Mouse (Mus musculus) lung, postnatal 25 days (tissue): ENCODE data around the gene Tatdn3.

Experiments
- DNase-seq: peaks from one replicate; pipeline ENCODE4 v3.0.0; 2022; ENCODE audit warnings: low spot score

Gene Tatdn3

DNA sequence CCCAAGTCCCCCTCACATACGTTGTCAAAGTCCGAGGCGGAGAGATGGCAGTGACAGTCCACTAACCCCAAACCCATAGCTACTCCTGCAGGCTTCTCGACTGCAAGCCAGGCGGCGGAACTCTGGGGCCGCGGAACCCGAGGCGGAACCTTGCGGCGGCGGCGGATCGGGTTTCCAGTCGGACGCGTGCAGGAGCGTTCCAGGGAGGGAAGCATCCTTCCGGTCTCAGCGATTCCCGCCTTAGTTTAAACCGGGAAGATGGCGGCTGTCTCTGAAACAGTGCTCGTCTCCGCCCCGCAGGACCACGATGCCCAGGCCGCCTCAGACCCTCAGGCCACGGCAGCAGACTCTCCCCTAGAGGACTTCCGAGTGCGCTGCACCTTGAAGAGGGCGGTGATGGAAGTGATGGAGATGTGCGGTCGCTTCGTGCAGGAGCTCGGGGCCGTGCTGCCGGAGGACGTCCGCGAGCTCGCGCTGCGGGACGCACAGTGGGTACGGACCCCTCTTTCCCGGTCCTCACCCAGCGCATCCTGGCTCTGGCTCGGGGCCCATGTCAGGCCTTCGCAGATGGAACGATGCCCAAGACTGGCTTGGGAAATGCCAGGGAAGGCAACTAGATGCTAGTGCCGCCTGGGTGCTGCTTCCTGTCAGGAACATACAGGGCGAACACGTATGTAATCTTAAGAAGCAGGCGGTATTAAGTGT is at the start of gene Tatdn3, which contains the start of gene Nsl1:
Tatdn3 (minus strand) TSS at position 152 of the 705 bp plus-strand sequence.
Nsl1 (plus strand) TSS at position 232 of the 705 bp plus-strand sequence.
- peak; percentile 88 for DNase-seq

DNA sequence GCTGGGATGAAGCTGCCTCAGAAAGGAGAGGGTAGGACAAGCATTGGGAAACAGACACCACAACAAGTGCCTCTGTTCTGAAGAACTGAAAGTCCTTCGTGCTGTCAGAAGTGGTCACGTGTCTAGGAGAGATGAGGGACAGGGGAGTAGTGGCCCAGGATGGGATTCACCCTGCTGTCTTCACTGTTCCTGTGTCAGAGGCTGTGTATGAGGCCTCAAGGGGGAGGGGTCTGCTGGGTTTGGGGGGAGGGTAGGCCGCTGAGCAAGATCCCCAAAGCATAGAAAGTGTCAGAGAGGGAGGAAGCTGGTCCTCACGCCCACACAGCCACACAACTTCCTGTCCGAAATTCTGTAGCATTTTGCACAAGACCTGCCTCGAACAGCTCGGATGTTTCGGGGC is 48.4 kb upstream of the Tatdn3 start:
- DNase-seq, result peak; percentile 28

DNA sequence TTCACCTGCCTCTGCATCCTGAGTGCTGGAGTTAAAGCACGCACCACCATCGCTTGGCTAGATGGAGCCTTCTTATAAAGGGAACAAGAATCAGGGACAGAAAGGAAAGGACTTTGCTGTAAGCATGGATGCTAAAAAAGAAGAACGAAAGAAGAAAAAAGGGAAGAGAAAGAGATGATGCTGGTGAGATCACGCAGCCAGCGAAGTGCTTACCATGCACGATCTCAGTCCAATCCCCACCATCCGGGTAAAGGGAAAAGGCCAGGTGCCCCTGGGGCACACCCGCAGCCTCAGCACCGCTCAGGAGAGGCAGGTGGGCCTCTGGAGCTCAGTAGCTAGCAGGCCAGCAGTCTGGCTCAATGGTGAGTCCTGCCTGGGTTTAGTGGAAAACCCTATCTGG is 47.2 kb upstream of the Tatdn3 start:
- DNase-seq, result no peak

DNA sequence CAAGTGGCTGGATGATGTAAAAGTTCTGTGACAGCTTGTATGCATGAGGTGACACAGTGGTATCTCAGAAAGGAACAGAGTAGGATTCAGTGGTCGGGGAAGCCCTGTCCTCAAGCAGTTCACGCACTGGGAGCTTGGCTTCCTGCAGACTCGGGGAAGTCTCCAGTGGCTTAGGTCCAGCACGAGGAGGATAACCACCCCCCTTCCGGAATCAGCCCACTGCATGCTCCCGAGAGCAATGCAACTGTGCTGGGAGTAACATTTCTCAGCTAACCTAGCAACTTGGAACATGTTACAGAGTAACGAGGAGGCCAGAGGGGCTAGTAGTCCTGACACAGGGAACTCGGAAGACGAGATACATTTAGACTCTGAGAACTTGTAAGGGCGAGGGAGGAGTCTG is 44.6 kb upstream of the Tatdn3 start:
- DNase-seq, result no peak

DNA sequence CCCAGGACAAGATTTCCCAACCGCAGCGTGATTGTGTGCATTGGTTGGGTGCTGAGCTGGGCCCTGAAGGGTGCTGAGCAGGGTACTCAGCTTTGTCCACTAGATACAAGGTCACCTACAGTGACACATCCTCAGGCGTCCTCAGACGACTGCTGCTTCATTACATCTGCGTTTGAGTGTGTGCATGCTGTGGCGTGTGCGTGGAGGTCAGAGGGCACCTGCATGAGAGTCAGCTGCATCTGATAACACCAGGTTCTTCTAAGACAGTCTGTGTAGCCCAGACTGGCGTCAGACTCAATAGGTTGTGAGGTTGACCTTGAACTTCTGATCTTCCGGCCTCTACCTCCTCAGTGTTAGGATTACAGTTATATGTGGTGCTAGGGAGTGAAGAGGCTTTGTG is 42.5 kb upstream of the Tatdn3 start:
- no peak for DNase-seq

DNA sequence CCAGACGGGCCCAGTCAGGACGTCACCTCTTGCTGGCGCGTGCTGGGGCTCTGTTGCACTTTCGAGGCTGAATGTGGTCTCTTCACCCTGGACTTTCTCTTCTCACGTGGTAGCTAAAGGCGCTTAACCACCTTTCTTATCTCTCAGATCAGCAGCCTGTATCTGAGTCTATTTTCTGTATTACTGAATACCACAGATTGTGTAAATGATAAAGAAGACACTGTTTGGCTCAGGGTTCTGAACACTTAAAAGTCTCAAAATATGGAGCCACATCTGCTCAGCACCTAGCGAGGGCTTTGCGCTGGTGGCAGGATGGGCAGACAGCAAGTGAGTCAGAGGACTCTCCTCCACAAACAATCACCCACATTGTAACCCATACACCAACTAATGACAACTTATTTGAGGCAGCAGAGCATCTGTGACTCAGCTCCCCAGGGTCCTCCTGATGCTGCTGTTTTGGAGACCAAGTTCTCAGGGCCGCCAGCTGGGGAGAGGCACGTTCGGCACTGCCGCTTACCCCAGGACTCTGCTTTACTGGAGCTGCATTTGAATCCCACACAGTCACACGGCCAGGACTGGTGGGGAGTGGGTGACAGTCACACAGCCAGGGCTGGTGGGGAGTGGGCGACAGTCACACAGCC is 40.1 kb upstream of the Tatdn3 start:
- DNase-seq, result no peak

DNA sequence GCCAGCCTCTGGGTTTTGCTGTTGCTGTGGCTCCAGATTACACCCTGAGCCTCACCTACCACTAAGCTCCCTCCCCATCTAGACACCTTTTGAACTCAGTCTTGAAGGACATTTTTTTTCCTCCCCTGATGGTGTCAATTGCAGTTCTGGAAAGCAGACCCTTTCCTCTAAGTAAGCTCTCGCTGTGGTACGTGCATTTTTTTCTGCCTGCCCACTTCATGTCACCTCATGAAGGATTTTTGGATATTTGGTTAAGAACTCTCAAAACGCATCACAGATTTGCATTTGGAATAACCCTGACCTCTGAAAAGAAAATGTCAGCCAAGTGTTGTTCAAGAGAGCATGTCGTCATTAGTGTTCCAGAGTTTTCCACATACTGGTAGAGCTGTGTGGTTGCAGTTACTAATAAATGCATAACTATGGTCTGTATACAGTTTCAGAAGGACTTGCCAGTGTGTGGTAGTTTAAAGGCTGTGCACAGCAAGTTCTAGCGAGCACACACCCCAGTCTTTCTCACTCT is 37.1 kb upstream of the Tatdn3 start:
- no peak for DNase-seq

DNA sequence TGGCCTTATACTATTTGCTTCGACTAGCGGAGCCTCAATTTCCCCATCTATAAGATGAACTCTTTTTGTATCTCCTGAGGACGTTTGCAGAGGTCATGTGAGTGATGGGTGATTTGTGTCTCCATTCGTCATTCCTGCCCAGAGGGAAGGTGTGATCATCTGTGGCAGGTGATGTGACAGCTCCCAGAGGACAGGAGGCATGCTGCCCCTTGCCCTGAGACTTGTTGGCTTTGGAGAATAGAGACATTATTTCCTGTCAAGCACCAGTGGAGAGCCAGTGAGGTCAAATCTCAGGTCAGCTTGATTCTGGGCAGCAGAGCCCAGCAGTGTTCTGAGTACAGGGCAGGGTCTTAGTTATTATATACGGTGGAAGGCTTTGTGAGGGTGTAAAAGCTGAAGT is 36.4 kb upstream of the Tatdn3 start:
- DNase-seq, result no peak

DNA sequence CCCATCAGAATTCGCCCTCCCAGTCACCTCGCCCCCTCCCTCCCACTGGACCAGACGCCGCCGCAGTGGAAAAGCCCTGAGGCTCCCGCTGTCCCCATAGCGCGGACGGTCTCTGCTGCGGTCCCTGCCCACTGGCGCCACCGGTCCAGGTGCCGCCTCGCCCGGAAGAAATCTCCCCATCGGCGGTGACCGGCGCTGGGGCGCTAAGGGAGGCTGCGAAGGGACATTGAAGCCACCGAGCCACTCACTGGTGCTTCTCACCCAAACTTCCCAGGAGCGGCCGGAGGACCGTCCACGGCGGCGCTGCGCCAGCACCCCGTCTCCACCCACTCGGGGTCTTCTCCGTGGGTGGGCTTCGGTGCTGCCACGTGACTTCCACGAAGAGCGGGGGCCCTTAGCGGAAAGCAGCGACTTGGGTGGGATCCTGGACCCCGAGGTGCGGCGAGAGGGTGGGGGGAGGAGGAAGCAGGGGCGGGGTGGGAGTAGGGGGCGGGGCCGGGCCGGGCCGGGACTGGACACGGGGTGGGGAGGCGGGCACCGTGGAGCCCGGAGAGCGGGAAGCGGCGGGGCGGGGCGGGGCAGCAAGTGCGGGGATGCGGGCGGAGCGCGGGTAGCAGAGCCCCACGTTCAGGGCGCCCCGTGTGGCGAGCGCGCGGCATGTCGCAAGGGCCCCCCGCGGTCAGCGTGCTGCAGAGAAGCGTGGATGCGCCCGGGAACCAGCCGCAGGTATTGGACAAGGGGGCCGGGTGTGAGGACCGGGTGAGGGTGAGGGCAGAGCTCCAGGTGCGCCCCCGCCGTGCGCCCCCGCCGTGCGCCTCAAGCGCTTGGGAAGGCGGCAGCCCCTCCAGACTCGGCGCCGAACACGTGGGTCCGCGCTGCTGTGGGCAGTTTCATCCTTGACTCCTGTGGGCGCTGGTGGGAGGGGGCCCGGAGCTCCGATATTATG is 35.3 kb upstream of the Tatdn3 start, which contains the start of gene Batf3:
Batf3 (plus strand) TSS at position 46 of the 946 bp plus-strand sequence.
- DNase-seq, result peak; percentile 21

DNA sequence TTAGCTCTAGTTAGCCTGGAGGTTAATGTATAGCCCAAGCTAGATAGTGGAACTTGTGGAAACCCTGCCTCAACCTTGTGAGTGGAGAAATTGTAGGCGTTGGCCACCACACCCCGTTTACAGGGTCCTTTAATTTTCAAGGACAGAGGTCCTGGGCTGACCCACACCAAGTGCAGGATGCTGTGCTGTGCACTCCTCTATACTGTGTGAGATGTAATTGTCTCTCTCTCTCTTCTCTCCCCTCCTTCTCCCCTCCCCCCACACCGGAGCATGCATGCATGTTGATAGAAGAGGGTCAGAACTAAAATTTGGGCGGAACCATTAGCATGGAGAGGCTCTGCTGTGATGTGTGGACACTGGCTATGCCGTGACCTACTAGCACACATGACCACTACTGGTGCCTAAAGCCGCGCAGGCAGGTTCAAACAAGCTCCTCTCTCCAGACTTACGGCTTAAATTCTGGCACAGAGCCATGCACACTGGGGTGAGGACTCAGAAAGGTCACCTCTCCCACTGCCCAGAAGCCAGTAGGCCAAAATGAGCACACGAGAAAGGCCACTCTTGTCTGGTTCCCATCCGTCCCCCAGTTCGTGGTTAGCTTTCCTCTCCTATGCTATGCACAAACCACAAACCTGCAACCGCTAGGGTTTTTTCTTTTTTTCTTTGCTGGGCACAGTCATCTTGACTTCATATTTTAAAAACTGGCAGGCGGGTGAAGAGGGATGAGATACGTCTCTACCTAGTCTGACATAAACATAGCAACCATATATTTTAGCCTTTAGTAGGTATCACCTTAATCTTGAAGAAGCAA is 34.3 kb upstream of the Tatdn3 start:
- no peak for DNase-seq

DNA sequence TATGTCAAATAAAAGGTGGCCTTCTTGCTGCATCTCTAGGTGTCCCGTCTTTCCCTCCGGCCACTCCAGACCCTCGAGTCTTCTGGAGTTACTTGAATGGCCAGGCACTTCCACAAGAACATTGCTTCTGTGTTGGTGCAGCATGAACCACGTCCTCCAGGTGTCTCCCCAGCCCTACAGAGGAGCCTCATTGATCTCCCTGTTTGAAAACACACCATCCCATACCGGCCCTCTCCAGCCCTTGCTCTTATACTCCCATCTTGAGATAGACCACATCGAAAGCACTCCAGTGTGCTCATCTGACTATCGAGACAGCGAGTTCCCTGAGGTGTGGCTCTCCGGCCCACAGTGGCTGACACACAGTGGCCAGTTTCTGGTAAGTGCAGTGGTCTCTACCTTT is 32.3 kb upstream of the Tatdn3 start:
- no peak for DNase-seq

DNA sequence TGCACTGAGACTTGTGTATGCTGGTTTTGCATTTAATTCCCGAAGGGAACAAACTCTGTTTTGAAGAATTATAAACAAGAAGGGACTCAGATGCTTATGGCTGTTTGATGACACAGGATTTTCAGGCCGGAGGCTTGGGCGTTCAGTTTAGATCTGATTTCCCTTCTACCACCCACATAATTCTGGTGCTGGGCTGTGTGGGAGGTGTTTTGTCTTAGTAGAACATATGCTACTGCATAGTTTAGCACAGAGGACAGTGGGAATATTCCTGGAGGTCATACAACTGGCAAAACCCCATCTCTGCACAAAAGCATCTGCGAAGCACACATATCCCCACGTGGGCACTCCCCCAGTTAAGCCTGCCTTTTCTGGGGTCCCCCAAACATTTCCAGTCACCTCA is 30.8 kb upstream of the Tatdn3 start:
- DNase-seq, result no peak

DNA sequence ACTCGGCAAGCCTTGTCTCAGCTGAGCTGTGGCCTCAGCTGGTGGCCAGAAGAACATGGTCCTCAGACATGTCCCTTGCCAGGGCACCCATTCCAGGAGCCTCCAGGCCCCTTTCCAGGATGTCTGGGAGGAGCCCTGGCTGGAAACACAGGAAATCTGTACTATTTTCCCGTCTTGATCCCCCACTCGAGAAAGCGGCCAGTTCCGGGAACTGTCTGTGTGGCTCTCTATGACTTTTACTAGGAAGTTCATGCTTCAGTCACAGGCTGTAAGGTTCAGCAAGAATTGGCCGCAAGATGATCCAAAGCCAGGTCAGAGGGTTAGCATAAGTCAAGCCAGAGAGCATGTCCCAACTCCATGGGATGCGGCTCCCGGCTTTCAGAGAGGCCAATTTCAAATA is 29.3 kb upstream of the Tatdn3 start:
- no peak for DNase-seq

DNA sequence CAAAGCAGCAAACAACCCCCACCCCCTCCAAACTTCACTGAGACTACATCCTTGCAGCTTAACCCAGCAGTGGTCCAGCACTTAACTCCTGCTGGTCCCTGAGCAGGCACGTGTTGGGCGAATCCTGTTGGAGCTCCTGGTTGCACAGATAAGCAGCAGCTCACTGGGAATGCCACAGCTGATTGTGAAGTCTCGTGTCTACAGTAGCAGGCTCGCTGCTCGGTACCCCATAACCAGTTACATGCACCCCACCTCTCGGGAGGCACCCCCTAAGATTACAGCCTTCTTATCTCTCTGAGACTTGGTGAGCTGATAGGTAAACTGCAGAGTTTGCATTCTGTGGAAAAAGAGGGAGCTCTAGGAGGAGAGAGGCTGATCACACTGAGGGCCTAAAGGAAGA is 26.6 kb upstream of the Tatdn3 start:
- no peak for DNase-seq

DNA sequence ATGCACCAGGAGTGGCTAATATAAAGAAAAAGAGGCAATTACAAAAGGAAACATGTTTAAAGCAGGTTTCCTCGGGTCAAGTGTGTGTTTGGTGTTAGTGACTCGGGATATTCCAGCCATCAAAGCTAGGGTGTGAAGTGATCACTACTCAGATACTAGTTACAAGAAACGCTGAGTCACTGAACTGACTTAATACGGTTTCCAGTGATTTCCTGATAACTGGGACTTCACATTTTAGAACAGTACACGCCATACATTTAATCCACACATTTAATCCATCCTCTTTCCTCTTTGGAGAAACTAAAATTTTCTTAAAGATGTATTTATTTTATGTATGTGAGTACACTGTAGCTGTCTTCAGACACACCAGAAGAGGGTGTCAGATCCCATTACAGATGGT is 25.2 kb upstream of the Tatdn3 start:
- DNase-seq, result no peak

DNA sequence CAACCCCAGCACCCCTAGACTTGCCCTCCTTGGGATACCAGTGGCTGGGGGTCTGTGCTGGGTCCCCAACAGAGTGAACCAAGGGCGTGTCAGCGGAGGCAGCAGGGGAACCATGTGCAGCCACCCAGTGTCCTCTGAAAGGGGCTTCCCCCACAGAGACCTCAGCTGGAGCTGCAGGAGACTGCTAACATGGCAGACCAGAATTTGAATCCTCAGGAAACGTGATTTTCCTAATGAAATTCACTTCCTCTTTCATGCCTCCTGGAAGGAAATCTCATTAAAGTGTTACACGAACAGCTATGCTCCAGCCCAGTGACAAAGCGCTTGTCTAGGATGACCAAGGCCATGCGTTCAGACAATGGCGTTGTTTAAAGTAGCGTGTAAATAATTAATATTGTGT is 24.2 kb upstream of the Tatdn3 start:
- DNase-seq, result no peak

DNA sequence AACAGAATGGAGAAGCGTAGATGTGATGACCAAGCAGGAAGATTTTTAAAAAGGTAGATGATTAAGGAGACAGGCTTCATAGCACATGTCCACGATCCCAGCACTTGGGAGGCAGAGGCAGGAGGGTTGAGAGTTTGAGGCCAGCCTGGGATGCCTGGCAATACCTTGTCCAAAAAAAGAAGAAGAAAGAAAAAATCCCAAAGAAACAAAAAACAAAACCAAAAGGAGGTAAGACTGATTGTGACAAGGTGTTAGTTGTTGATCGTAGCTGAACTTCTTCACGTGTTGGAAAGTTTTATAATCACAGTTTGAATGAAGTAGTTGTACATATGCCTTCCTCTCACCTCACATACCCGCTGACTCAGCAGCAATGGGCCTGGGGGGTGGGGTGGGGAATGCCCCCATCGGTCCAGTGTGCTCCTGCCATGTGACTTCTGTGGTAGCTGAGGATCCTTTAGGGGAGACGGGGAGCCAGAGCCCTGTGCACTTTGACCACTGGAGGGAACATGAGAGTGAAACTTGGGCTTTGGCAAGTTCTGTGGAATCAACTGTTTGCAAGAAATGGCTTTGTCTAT is 23.7 kb upstream of the Tatdn3 start:
- DNase-seq, result no peak

DNA sequence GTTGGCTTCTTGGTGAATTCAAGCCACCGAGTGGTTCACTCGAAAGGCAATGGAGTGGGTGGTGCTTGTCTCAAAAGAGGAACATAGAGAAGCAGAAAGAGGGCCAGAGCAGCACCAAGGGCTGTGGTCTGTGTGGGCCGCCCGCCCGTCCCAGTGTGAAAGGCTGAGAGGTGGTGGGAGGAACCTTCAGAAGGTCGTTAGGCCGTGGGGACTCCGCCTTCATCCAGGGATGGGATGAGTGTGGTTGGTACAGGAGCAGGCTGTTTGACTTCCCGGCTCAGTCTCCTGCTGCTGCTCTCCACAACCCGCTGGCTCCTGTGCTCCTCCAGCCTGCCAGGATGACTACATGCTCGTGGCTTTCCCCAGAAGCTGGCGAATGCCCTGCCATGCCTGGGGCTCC is 22.9 kb upstream of the Tatdn3 start:
- peak; percentile 23 for DNase-seq

DNA sequence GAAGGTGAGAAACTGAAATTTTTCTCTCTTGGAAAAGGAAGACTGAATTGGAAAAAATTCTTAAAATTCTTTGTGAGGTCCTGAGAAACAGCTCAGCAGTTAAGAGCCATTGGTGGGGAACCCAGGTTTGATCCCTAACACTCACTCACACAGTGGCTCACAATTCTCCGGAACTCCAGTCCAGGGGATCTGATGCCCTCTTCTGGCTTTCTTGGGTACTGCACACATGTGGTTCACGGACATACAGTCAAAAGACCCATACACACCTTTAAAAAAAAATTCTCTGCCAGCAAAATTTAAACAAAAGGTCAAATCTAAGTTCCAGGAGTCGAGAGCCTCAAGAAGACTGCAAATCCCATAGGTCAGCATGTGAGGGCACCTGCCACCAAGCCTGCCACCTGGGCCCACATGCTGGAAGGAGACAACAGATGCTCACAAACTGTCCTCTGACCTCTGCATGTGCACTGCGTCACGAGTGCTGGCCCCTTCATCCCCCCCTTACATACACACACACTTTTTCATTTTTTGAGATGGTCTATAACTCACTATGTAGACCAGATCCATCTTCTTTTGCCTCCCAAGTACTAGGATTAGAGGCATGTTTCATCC is 22.3 kb upstream of the Tatdn3 start:
- DNase-seq, result peak; percentile 31

DNA sequence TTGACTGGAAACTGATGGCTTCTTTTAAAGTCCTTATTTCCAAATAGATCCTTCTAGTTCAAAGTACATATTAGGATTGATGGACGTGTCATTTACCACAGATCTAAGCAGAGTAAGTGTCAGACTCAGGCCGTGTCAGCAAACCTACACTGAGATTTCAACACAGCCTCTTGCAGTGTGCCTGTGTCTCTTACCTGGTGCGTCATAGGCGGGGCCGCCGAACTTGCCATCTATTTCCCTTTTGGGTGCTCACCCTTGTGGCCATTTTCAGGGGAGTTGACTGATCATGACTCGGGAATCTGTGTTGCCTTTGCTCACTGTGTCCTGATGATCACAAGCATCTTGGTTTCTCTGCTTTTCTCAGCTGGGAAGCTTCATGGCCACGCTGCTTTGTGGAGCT is 20.5 kb upstream of the Tatdn3 start:
- no peak for DNase-seq
